Mouse (Mus musculus) cerebellum, adult 11 months (tissue): Measurements from ENCODE around the gene Rps12-ps3.

Source experiments
- DNase-seq: peaks from one replicate; pipeline ENCODE4 v3.0.0; 2022

Gene Rps12-ps3

DNA sequence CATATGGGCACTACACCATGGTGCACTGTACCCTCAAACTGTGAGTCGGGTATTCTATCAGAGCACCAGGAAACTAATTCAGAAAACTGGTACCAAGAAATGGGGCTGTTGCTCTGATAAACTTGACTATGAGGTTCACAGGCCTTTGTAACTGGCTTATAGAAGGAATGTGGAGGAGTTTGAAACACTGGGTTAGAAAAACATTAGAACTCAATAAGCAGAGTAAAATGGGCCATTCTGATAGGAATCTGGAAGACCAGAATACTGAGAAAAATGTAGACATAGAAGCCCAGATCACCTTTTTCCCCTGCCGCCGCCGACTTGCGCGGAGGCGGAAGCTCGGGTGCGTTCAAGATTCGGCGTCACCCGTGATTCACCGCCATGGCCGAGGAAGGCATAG, at the start of gene Rps12-ps3:
TSS of gene Rps12-ps3 (plus strand) at position 301 of the 400 bp plus-strand sequence.
- no peak for DNase-seq

DNA sequence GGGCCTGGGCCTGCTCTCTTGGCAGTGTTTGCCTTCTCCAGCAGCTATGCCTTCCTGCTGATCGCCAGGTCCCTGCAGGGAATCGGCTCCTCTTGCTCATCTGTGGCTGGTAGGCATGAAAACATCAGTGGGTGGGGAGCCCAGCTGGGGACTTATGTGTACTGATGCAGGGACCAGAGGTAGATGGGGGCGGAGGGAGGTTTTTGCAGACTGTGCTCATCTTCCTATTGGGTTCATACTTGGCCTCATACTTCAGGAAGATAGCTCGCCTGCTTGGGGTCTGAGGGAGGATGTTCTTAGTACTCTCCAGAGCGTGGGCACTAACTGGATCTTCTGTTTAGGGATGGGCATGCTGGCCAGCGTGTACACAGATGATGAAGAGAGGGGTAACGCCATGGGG, 48.9 kb upstream of the Rps12-ps3 start:
- DNase-seq = no peak

DNA sequence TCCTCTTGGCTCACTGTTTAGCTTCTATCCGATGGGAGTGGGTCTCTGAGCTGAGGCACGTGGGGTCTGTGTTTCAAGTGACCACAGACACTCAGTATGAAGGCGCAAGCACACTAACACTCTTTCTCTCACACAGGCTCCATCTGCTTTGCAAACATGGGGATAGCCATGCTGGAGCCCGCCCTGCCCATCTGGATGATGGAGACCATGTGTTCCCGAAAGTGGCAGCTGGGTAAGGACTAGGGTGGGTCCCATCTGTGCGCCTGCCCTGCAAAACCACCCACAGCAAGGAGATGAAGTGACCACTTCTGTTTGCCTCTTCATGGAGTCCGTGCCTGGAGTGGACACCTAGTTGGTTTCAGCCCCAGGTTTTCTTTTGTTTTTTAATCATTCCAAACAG, 45.7 kb upstream of the Rps12-ps3 start:
- DNase-seq = no peak

DNA sequence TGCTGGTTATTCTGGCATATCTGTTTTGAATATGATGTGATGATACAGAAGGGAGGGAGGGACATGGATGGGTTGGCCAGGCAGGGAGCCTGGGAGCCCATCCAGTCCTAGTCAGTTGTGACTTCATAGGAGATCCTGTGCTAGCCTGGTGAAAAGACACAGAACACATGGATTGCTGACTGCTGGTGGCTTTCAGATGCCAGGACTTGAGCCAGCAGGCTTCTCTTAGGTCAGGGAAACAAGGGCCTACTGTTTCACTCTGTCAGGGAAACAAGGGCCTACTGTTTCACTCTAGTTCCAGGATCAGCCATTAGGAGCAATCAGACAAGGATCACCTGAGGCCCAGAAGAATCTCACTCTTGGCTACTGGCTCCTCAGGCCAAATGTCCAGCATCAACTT, 41.2 kb upstream of the Rps12-ps3 start:
- DNase-seq = no peak

DNA sequence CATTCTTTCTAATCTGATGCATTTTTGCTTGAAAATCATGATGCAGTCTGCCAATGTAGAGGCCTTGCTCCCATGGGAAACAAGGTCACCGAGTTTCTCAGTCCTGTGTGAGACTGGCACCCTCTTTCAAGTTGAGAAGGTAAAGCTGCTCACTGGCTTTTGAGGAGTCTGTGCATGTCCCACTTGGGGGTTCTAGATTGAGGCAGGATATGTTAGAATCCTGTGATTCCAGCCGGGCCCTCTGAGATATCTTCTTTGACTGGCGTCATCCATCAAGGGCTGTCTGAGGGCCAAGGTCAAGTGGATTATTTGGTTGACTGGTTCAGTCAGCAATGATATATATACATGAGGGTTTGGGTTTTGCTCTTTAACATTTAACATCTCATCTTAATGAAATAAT, 40.1 kb upstream of the Rps12-ps3 start:
- no peak for DNase-seq

DNA sequence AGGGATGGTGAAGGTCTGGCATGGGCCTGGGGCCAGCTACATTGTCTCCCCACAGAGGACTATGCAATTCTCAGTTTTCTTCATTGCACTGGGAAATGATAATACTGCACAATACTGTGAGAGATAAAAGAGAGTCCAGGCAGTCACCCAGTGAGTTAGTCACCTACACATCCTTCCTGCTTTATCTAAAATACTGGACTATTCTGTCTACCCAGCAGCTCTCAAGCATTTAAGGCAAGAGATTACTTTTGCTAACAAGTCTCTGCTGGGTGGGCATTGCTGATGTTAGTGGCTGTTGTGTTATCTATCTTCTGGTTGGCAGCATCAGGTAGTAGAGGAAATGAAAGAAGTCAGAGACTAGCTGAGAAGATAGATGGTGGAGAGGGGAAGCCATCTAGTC, 33.0 kb upstream of the Rps12-ps3 start:
- DNase-seq = no peak

DNA sequence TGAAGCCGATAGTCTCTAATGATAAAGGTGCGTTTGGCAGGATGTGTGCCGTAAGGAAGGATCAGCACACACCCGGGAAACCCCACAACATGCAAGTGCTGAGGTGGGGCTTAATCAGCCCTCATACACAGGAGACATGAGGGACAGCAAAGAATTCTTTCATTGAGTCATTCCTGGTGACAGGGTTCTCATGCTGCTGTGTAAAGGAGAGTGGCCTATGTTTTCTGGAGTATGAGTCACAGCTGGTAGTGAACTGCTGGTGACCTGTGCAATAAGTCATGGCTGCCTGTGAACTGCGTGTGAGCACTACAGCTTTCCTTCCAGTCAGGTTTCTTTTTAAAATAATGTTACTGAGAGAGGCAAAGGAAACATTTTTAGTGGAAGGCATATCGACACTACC, 32.3 kb upstream of the Rps12-ps3 start:
- DNase-seq = no peak

DNA sequence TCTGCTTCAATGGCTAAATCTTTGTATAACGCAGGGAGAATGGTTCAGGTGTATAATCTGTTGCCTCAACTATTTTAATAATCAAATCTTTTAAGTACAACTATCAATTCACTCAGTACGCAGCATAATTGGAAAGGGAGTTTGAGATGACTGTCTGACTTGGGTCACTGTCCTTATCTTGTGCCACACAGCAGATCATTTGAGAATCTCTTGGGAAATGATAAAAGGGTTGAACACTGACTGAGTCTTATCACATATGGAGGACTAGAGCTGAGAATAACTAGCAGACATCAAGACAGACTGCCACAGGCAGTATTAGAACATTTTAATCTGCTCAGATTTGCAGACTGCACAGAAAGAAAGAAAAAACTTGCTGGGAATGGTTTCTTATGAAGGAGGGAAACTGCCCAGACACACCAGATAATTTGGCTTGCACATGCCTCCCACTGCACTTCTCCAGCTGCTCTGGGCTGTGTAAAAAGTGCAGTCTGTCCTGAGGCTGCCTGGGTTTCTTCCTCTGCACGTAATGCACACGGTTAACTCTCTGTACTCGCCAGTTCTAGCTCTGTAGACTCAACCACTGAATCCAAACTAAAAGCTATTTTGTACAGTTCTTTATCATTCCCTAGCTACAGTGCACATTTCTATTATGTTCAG, 29.8 kb upstream of the Rps12-ps3 start:
- no peak for DNase-seq

DNA sequence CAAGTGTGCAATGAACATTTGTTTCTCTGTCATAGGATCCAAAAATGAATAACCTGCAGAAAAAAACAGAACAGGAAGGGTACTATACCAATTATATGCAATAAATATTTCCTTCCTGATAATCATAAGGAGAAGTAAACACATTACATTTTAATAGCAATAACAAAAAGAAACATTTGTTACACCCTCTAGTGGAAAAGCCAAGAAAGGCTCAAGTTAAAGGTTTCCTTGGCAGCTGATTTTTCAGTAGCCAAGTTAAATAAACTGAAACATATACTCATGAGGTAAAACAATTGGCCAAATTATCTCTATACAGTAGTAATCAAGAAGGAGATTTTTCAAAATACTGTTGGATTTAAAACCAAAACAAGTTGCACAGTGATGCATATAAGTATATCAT, 6.8 kb upstream of the Rps12-ps3 start:
- no peak for DNase-seq

DNA sequence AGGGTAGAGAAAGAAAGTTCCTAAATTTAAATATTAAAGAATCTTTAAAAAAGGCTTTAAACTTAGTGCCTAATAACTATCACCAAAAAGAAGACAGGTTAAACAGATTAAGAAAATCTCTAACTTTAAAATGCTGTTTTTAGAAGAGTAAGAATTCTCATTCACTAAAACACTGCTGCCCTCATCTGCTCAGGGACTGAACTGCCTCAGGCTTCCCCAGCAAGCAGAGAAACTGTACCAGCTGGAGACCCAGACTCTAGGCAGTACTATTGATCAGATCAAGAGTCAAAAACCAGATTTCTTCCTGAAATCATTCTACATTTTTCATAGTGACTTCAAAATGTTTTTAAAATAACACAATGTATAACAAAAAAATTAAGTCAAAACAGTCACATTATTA, 5.5 kb upstream of the Rps12-ps3 start:
- DNase-seq = no peak

DNA sequence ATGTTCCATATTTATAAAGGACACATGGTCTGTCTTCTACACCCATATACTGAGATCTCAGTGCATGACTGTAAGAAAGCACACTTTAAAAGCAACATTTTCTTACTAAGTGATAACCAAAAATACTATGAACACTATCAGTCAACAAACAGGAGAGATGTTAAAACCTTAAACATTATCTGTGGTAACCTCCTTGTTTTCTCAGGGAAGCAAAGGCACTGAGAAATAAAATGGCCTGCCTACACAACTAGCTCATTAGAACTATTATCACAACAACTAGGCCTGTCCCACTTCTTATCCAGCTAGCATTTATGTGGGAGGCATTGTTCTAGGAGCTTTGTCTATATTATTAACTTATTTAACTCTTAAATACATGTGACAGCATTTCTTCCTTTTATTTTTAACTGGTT, 8.7 kb downstream of the Rps12-ps3 start:
- no peak for DNase-seq

DNA sequence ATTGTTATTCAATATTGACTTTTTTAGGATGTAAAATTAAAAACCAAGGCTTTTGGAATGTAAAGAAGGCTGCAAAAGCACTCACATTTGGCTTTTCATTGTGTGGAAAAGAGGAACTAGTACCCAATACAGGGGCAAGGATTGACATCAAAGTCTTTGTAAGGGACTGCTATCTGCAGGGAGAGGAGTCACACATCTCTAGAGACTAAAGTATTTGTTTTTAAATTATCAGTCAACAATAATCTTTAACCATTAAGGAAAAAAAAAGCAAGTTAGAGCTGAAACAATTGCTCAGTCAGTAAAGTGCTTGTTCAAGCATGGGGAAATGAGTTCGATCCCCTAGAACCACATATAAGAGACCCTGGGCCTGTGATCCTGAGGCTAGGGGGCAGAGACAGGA, 14.6 kb downstream of the Rps12-ps3 start:
- DNase-seq = no peak

DNA sequence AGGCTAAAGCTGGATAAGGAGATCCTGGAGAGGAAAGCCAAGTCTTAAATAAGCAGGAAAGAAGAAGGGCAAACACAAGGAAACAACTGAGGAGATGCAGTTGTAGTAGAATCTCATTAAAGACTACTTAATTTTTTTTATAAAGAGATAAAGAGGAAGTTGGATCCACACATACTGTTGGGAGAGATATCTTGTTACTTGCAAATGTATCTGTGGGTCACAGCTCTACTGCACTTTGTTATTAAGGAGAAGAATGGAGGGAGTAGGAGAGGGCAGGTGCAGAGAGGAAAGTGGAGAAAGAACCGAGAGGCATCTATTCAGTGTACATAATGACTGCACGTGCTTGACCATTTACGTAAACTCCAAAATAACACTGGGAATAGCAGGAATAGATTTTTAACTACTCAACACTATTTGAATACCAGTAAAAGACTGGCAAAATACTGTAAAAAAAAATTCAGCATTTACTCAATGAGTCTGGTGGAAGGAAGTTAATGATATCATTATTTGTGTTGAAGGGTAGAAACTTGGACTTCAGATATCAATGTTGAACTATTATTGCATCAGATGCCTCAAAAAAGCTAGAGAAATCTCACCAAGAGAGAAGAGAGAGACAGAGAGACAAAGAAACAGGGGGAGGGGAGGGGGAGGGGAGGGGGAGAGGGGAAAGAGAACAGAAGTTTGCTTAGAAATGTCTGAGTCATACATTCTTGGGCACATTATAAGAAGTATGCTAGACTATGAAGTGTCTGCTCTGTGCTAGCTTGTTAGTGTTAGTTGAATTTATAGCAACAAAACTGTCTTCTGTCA, 16.0 kb downstream of the Rps12-ps3 start:
- DNase-seq = no peak

DNA sequence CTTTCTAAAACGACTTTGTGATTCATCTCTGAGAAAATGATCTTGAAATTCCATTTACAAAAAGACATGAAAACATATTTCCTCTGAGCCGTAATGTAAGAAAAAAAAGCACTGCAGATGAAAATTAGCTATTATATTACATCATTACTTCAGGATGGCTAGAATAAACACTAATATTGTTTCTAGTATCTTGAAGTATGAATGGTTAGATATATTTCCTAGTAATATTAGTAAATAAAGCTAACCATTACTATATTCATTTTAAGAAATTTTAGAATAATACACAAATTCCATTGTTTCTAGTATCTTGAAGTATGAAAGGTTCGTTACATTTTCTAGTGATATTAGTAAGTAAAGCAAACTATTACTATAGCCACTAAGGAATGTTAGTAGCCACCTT, 17.8 kb downstream of the Rps12-ps3 start:
- no peak for DNase-seq

DNA sequence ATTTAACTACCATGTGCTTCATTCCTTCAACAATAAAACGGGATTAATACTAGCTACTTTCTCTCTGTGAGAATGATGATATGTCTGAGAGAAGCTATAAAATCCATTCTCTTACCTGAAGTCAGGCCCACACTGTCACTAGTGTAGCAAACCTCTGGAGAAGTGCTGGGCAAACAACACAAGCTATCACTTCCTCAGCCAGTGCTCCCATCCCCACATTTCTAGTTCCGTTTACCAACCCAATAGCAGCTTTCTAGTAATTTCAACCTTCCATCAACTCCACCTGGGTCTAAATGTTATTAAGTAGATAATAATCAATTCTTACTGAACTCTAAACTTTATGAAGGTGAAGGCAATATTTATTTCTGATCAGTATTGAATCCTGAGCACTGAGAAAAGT, 20.9 kb downstream of the Rps12-ps3 start:
- DNase-seq = no peak

DNA sequence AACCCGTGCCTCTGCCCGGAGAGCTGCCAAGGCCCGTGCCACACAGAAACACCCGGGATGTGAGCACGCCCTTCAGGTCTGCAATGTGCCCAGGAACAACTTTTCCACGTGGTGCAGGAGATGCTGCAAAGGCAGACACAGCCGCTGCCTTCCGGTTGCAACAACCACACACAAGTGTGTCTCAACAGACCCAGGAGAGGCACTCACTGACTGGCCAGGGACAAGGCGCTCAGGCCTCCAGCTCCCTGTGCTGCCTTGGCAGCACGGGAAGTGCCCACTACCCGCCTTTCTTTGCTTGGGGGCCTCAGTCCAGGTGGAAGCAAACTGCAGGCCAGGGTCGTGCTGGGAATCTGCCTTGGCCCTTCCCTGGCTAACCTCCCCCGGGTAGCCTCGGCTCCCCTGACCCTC, 22.2 kb downstream of the Rps12-ps3 start:
- DNase-seq = peak; percentile 24

DNA sequence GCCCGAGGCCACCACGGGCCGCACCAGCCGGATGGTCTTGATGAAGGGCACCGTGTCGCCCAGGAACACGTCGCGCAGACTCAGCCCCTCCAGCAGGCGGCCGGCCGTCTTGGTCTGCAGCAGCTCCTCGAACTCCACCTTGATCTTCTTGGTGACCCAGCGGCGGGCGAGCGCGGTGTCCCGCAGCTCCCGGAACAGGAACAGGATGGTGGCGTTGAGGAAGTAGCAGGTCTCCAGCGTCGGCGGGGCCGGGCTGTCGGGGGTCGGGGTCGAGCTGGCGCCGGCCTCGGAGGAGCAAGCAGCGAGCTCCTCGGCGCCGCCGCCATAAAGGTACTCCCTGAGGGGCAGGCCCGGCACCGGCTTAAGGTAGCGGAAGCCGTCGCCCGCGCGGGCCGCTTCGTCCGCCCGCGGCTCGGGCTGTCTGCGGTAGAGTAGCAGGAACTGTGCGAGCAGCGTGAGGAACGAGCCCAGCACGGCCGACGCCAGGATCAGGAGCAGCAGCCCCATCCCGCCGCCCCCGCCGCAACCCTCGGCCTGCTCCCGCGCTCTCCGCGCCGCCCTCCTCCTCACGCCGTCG, 23.1 kb downstream of the Rps12-ps3 start:
- no peak for DNase-seq

DNA sequence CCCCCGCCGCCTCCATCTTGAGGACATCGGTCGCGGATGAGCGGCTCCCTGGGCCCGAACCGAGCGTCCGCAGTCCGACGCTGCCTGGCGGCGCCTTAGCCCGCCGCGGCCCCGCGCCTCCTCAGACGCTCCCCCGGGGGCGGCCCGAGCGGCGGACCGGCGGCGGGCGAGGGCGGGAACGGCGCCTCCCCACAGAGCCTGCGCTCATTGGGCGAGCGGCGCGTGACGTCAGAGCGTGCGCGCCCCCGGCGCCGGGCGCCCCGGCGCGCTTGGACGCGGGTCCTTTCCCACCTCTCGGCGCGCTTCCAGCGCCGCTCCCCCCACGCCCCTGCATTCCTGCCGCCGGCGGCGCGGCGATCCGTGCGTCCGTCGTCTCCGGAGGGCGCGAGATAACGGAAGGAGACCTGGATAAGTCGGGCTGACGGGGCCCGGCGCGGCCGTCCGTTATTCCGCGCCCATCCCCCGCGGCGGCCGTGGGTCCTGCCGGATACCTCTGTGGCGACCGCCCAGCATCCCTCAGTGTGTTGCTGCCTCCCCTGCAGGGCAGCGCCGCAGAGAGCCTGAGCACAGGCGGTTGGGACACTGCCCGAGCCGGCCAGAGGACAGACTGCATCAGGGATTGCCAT, 23.7 kb downstream of the Rps12-ps3 start, which contains the start of gene Pdzd8:
TSS of gene Pdzd8 (minus strand) at position 123 of the 626 bp plus-strand sequence.
- peak; percentile 89 for DNase-seq

DNA sequence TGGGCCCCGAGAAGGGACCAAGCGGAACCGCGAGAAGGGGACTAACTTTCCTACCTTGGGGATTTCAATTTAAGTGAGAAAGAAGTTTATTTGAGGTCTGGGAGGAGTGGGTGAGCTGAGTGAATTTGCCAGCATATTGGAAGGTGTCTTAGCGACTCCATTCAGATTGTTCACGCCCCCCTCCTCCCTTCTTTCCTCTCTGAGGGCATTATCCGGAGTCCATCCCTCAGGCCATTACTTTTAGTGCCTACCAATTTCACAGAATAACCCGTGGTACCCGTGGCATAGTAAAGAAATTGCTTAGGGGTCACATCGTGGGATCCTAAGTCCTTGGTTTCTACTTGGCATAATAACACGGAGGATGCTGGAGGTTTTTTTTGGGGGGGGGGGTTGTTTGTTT, 24.2 kb downstream of the Rps12-ps3 start:
- no peak for DNase-seq

DNA sequence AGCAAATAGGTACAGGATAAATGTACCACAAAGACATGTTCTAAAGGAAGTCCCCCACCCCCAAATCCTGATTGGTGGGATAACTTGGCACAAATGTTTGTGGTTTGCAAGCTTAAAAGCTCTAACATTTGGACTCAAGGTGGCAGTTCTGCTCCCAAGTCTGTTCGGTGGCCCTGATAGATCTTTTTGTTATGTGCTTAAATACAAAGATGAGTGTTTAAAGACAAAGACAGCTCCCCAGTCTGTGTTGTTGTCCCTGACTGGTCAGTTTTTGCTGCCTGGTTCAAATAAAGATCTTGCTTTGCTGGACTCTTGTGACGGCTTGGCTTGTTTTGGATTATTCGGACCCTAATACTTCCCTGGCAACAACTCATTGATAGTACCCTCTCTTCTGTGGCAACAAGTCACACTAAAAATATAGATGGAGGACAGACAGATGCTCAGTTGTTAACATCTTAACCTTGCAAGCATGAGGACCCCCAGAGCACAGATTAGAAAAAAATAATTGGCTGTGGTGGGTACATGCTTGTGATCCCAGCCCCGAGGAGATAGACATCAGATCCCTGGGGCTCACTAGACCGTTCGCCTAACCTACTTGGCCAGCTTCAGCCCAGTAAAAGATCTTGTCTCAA, 27.4 kb downstream of the Rps12-ps3 start:
- DNase-seq = no peak

DNA sequence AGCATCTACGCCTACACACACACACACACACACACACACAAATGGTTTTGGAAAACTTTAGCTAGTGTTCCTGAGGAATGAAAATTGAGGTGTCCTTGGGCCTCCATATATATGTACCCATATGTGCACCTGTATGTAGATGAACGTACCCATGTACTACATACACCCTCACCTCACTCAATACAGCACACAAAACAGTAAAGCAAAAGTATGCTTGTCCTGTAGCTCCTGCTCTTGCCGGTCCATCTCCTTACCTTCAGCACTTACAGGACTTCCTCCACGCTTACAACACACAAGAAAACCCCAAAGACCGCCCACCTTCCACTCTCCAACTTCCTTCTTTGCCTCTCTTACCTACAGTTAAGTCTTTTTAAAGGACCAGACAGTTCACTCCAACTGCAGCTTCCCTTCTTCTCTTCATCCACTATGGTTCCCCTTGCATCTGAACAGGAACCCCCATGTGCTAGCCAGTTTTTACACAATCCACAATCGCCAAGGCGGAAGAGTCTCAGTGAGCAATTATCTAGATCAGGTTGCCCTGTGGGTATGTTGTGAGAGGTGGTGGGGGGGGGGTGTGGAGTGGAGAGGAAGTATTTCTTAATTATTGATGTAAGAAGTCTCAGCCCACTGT, 28.3 kb downstream of the Rps12-ps3 start:
- DNase-seq = no peak

DNA sequence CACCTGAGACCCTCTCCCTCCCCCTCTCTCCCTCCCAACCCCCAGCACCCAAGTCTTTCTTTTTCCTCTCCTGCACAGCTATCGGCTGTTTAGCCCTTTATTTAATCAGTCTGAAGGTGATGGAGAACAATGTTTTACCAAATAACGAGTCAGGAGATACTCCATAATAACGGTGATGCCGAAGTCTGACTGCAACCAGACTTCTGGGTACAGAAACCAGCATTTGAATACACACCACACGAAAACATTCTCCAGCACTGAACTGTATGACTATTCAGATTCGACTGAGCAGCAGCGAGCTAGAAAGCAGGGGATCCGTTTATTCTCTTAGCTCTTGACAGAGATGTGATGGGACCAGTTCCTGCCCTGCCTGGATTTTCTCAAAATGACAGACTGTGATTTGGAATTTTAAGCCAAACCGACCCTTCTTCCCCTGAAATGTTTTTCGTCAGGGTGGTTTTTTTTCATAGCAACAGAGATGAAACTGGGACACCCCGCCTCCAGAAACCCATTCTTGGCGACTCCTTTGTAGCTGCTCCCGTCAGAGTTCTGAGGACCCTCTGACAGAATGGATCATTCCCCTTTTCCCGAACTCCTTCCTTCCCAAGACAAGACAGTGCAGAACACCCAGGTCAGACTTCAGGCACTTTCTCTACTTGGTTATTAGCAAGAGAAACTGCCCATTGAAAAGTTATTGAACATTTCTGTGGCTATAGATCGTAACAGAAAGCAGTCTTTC, 29.2 kb downstream of the Rps12-ps3 start:
- no peak for DNase-seq
